Mouse (Mus musculus): ENCODE data around the gene Unc13a. TPM values are rescaled to one million over a fixed set of nuclear protein-coding genes. Genes with fewer than 3 reads are reported as not detected.

Unc13a gene
- polyA plus RNA-seq, 2 experiments from 2014 or later, result 0.47 to 0.50 TPM

GRCm38 (mm10) chr8:71579476-71579875, 92.1 kb downstream of the Unc13a start:
- ATAC-seq, result no peak

GRCm38 (mm10) chr8:71579009-71579408, 92.5 kb downstream of the Unc13a start:
- ATAC-seq, result no peak

- ATAC-seq, result no peak
Observed at GRCm38 (mm10) chr8:71577856-71578387, 93.6 kb downstream of the Unc13a start.

GRCm38 (mm10) chr8:71575020-71575419, 96.5 kb downstream of the Unc13a start:
- ATAC-seq, result no peak

- ATAC-seq, result no peak
Observed at GRCm38 (mm10) chr8:71574426-71574825, 97.1 kb downstream of the Unc13a start.

Other genes starting within 250 kb of the Unc13a start
- gene Abhd8, start 208.1 kb downstream of the Unc13a start, polyA plus RNA-seq (2017; shearing (Covaris generic)), result 10 to 100 TPM; 16.3 to 19.5 TPM
- 10 to 100 TPM; 65.1 to 82.9 TPM for gene Mrpl34, start 206.8 kb downstream of the Unc13a start, polyA plus RNA-seq (2017; shearing (Covaris generic))
- gene Dda1, start 202.6 kb downstream of the Unc13a start, polyA plus RNA-seq (2017; shearing (Covaris generic)), result 10 to 100 TPM; 22.5 to 22.7 TPM
- under 1 TPM in 1 of 2 experiments, not detected in 1; 0.20 TPM for gene Ano8, start 185.8 kb downstream of the Unc13a start, polyA plus RNA-seq (2017; shearing (Covaris generic))
- 1 to 10 TPM; 2.9 to 3.1 TPM for gene Gtpbp3, start 183.7 kb downstream of the Unc13a start, polyA plus RNA-seq (2017; shearing (Covaris generic))
- gene Plvap, start 160.0 kb downstream of the Unc13a start, polyA plus RNA-seq (2017; shearing (Covaris generic)), result not detected
- not detected for gene Ccdc194, start 146.0 kb downstream of the Unc13a start, polyA plus RNA-seq (2017; shearing (Covaris generic))
- gene Bst2, start 134.3 kb downstream of the Unc13a start, polyA plus RNA-seq (2017; shearing (Covaris generic)), result 100 to 1,000 TPM in 1 of 2 experiments, 10 to 100 TPM in 1; 75.3 to 150 TPM
- 10 to 100 TPM; 45.1 to 58.2 TPM for gene Mvb12a, start 128.8 kb downstream of the Unc13a start, polyA plus RNA-seq (2017; shearing (Covaris generic))
- gene Tmem221, start 112.9 kb downstream of the Unc13a start, polyA plus RNA-seq (2017; shearing (Covaris generic)), result under 1 TPM in 1 of 2 experiments, not detected in 1; 0.79 TPM
- not detected for gene Nxnl1, start 105.2 kb downstream of the Unc13a start, polyA plus RNA-seq (2017; shearing (Covaris generic))
- gene Slc27a1, start 102.9 kb downstream of the Unc13a start, polyA plus RNA-seq (2017; shearing (Covaris generic)), result 10 to 100 TPM in 1 of 2 experiments, 1 to 10 TPM in 1; 3.4 to 13.6 TPM
- gene Pgls, start 79.6 kb downstream of the Unc13a start, polyA plus RNA-seq (2017; shearing (Covaris generic)), result 10 to 100 TPM; 51.5 to 53.4 TPM
- gene Fam129c, start 74.1 kb downstream of the Unc13a start, polyA plus RNA-seq (2017; shearing (Covaris generic)), result 1 to 10 TPM; 3.0 to 3.6 TPM
- 10 to 100 TPM; 10.8 to 12.2 TPM for gene Colgalt1, start 60.8 kb downstream of the Unc13a start, polyA plus RNA-seq (2017; shearing (Covaris generic))
- 10 to 100 TPM; 21.2 TPM for gene Jak3, start 4.5 kb upstream of the Unc13a start, polyA plus RNA-seq (2017; shearing (Covaris generic))
- gene Insl3, start 17.5 kb upstream of the Unc13a start, polyA plus RNA-seq (2017; shearing (Covaris generic)), result 10 to 100 TPM; 15.1 to 24.5 TPM
- 1 to 10 TPM; 3.4 to 6.5 TPM for gene B3gnt3, start 30.0 kb upstream of the Unc13a start, polyA plus RNA-seq (2017; shearing (Covaris generic))
- gene Fcho1, start 54.0 kb upstream of the Unc13a start, polyA plus RNA-seq (2017; shearing (Covaris generic)), result 10 to 100 TPM; 40.4 to 46.7 TPM
- 1 to 10 TPM; 4.8 to 5.3 TPM for gene Zfp709, start 210.3 kb upstream of the Unc13a start, polyA plus RNA-seq (2017; shearing (Covaris generic))
- 1 to 10 TPM; 8.2 to 9.4 TPM for gene Zfp882, start 236.9 kb upstream of the Unc13a start, polyA plus RNA-seq (2017; shearing (Covaris generic))
- gene Zfp617, start 236.9 kb upstream of the Unc13a start, polyA plus RNA-seq (2017; shearing (Covaris generic)), result 10 to 100 TPM; 19.4 to 25.4 TPM